Mouse (Mus musculus): Measurements from ENCODE around the gene Ddah1. TPM values are rescaled to one million over a fixed set of nuclear protein-coding genes. Genes with fewer than 3 reads are reported as not detected.

Ddah1 gene
- 22.0 and 22.4 TPM in 2 replicates for polyA plus RNA-seq (2015; fragmentation: Nextera tagmentation; extraction: Ambion mirVana)

DNA sequence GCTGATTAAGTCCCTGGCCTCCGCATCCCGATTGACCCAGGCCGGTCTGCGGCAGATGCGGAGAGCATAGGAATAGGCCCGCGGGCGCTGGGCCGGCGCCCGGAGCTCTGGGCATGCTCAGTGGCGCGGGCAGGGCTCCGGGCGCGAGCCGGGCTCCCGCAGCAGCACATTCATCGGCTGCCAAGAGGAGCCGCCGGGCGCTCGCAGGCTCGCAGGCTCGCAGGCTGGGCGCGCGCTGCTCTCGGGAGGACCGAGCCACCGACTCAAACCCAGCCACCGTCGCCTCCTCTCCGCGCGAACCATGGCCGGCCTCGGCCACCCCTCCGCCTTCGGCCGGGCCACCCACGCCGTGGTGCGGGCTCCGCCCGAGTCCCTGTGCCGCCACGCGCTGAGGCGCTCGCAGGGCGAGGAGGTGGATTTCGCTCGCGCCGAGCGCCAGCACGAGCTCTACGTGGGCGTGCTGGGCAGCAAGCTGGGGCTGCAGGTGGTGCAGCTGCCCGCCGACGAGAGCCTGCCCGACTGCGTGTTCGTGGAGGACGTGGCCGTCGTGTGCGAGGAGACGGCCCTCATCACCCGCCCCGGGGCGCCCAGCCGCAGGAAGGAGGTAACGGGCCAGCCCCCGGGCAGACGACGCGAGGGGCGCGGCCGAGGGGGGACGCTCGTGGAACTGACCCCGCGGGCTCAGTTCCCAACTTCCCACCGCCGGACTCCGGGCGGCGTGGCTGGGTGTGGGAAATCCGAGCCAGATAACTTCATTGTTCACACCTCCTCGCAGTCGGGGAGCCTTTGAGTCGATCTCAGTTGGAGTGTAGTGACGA lies at the start of gene Ddah1:
Gene Ddah1 (plus strand): TSS at position 115 of the 818 bp plus-strand sequence.
- peak; percentile 92 for ATAC-seq (ENCODE audit: low read depth)
- H3K27ac ChIP-seq (ENCODE audit: low read length): no peak within 1 kb of the TSS
- peaks cover 10% of the 10 kb centered on the region for H3K4me1 ChIP-seq (replicated peaks; ENCODE audit: control insufficient read depth, insufficient read depth, low read length)
- H3K27me3 ChIP-seq (ENCODE audit: control insufficient read depth, insufficient read depth, low read depth, low read length): peaks cover 2% of the 10 kb centered on the region; the same call in 1 of the 2 replicates
- H3K4me2 ChIP-seq (ENCODE audit: low read depth, low read length): peak within 1 kb of the TSS; percentile 100
- under 1% methylated on average over 97 of the region's 97 CpGs for WGBS
- H3K36me3 ChIP-seq (ENCODE audit: control insufficient read depth, insufficient read depth, low read length): no peaks in the 10 kb centered on the region
- H3K9me3 ChIP-seq (ENCODE audit: control insufficient read depth, low read length): no peaks in the 10 kb centered on the region
- peak within 1 kb of the TSS; percentile 80 for H3K9ac ChIP-seq (ENCODE audit: low read length)
- peak within 1 kb of the TSS; percentile 70 for H3K4me3 ChIP-seq (ENCODE audit: low read length)

GRCm38 (mm10) chr3:145715923-145716322 lies 42.6 kb upstream of the Ddah1 start:
- Histone ChIP-seq H3K4me1 (replicated peaks; ENCODE audit: control insufficient read depth, insufficient read depth, low read length) (no peaks in the 10 kb centered on the region), H3K27ac (ENCODE audit: low read length) (no peak overlapping the region), H3K9ac (ENCODE audit: low read length) (no peak overlapping the region), H3K36me3 (ENCODE audit: control insufficient read depth, insufficient read depth, low read length) (no peaks in the 10 kb centered on the region), H3K4me3 (ENCODE audit: low read length) (no peak overlapping the region), H3K9me3 (ENCODE audit: control insufficient read depth, low read length) (no peaks in the 10 kb centered on the region), H3K4me2 (ENCODE audit: low read depth, low read length) (no peak overlapping the region), H3K27me3 (ENCODE audit: control insufficient read depth, insufficient read depth, low read depth, low read length) (no peaks in the 10 kb centered on the region)
- WGBS: 70% methylated on average over 7 of the region's 7 CpGs
- no peak for ATAC-seq (ENCODE audit: low read depth)

DNA sequence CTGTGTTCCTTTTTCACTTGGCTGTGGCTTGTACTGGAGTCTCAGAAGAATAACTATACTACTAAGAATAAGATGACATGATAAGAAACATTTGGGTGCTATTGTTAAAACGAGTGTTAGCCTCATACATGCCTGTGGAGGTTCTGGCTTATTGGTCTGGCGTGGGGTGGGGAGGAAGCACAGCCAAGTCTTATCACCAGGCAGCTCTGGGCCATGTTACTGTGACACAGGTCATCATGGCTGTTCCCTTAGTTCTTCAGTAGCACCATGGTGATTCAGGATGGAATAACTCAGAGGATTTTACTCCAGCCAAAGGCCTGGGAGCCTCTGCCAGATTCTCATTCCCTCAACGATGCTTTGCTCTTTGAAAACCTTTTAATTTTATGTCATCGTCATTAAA lies 38.8 kb upstream of the Ddah1 start:
- H3K27me3 ChIP-seq (ENCODE audit: control insufficient read depth, insufficient read depth, low read depth, low read length): no peaks in the 10 kb centered on the region
- no peaks in the 10 kb centered on the region for H3K36me3 ChIP-seq (ENCODE audit: control insufficient read depth, insufficient read depth, low read length)
- no peaks in the 10 kb centered on the region for H3K9me3 ChIP-seq (ENCODE audit: control insufficient read depth, low read length)
- no peak overlapping the region for H3K4me3 ChIP-seq (ENCODE audit: low read length)
- H3K27ac ChIP-seq (ENCODE audit: low read length): no peak overlapping the region
- H3K4me2 ChIP-seq (ENCODE audit: low read depth, low read length): no peak overlapping the region
- no peaks in the 10 kb centered on the region for H3K4me1 ChIP-seq (replicated peaks; ENCODE audit: control insufficient read depth, insufficient read depth, low read length)
- 57% methylated on average over 4 of the region's 4 CpGs for WGBS
- ATAC-seq (ENCODE audit: low read depth): no peak
- no peak overlapping the region for H3K9ac ChIP-seq (ENCODE audit: low read length)

- Histone ChIP-seq H3K4me3 (ENCODE audit: low read length) (no peak overlapping the region), H3K36me3 (ENCODE audit: control insufficient read depth, insufficient read depth, low read length) (no peaks in the 10 kb centered on the region), H3K27ac (ENCODE audit: low read length) (no peak overlapping the region), H3K9ac (ENCODE audit: low read length) (no peak overlapping the region), H3K27me3 (ENCODE audit: control insufficient read depth, insufficient read depth, low read depth, low read length) (no peaks in the 10 kb centered on the region), H3K4me1 (replicated peaks; ENCODE audit: control insufficient read depth, insufficient read depth, low read length) (peaks cover 6% of the 10 kb centered on the region; the same call in 1 of the 2 replicates), H3K4me2 (ENCODE audit: low read depth, low read length) (no peak overlapping the region), H3K9me3 (ENCODE audit: control insufficient read depth, low read length) (no peaks in the 10 kb centered on the region)
- WGBS: 67% methylated on average over 8 of the region's 8 CpGs
- ATAC-seq (ENCODE audit: low read depth): no peak
Observed at GRCm38 (mm10) chr3:145725078-145725477, 33.4 kb upstream of the Ddah1 start.

DNA sequence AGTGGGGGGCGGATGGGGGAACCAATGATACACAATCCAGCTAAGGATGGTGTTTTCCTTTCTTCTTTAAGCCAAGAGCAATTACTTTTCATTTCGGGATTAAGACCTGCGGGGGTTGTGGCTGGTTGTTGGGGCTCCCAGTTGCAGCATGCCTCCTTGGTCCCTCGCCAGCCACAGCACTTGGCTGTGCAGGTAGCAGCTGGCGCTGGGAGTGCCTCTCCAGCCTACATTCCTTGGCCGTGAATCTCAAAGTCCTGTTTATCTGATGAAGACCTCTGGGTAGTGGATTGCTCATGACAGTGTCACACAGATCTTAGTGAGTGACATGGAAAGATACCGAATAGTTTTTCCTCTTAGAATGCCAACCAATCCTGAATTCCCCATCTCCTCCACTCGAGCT lies 30.1 kb upstream of the Ddah1 start:
- no peak overlapping the region for H3K4me3 ChIP-seq (ENCODE audit: low read length)
- no peak overlapping the region for H3K4me2 ChIP-seq (ENCODE audit: low read depth, low read length)
- no peaks in the 10 kb centered on the region for H3K36me3 ChIP-seq (ENCODE audit: control insufficient read depth, insufficient read depth, low read length)
- no peaks in the 10 kb centered on the region for H3K9me3 ChIP-seq (ENCODE audit: control insufficient read depth, low read length)
- peaks cover 21% of the 10 kb centered on the region for H3K4me1 ChIP-seq (replicated peaks; ENCODE audit: control insufficient read depth, insufficient read depth, low read length)
- H3K27me3 ChIP-seq (ENCODE audit: control insufficient read depth, insufficient read depth, low read depth, low read length): no peaks in the 10 kb centered on the region
- 59% methylated on average over 8 of the region's 8 CpGs for WGBS
- no peak overlapping the region for H3K27ac ChIP-seq (ENCODE audit: low read length)
- H3K9ac ChIP-seq (ENCODE audit: low read length): no peak overlapping the region
- no peak for ATAC-seq (ENCODE audit: low read depth)

- H3K9ac ChIP-seq (ENCODE audit: low read length): no peak overlapping the region
- no peak overlapping the region for H3K4me2 ChIP-seq (ENCODE audit: low read depth, low read length)
- peaks cover 21% of the 10 kb centered on the region for H3K4me1 ChIP-seq (replicated peaks; ENCODE audit: control insufficient read depth, insufficient read depth, low read length)
- 0 out of 2 replicates have a peak, but pooled peaks have one; percentile 27 for ATAC-seq (ENCODE audit: low read depth)
- no peak overlapping the region for H3K4me3 ChIP-seq (ENCODE audit: low read length)
- H3K27me3 ChIP-seq (ENCODE audit: control insufficient read depth, insufficient read depth, low read depth, low read length): no peaks in the 10 kb centered on the region
- H3K36me3 ChIP-seq (ENCODE audit: control insufficient read depth, insufficient read depth, low read length): no peaks in the 10 kb centered on the region
- 56% methylated on average over 4 of the region's 4 CpGs for WGBS
- H3K9me3 ChIP-seq (ENCODE audit: control insufficient read depth, low read length): no peaks in the 10 kb centered on the region
- no peak overlapping the region for H3K27ac ChIP-seq (ENCODE audit: low read length)
Observed at GRCm38 (mm10) chr3:145729531-145729930, 28.9 kb upstream of the Ddah1 start.

- Histone ChIP-seq H3K27me3 (ENCODE audit: control insufficient read depth, insufficient read depth, low read depth, low read length) (no peaks in the 10 kb centered on the region), H3K9ac (ENCODE audit: low read length) (no peak overlapping the region), H3K4me2 (ENCODE audit: low read depth, low read length) (no peak overlapping the region), H3K27ac (ENCODE audit: low read length) (no peak overlapping the region), H3K4me3 (ENCODE audit: low read length) (no peak overlapping the region), H3K36me3 (ENCODE audit: control insufficient read depth, insufficient read depth, low read length) (no peaks in the 10 kb centered on the region), H3K9me3 (ENCODE audit: control insufficient read depth, low read length) (no peaks in the 10 kb centered on the region), H3K4me1 (replicated peaks; ENCODE audit: control insufficient read depth, insufficient read depth, low read length) (peaks cover 21% of the 10 kb centered on the region)
- 11% methylated on average over 3 of the region's 3 CpGs for WGBS
- ATAC-seq (ENCODE audit: low read depth): no peak
Observed at GRCm38 (mm10) chr3:145730092-145730491, 28.4 kb upstream of the Ddah1 start.

- 39% methylated on average over 8 of the region's 8 CpGs for WGBS
- Histone ChIP-seq H3K4me3 (ENCODE audit: low read length) (no peak overlapping the region), H3K36me3 (ENCODE audit: control insufficient read depth, insufficient read depth, low read length) (no peaks in the 10 kb centered on the region), H3K4me1 (replicated peaks; ENCODE audit: control insufficient read depth, insufficient read depth, low read length) (peaks cover 15% of the 10 kb centered on the region), H3K9ac (ENCODE audit: low read length) (no peak overlapping the region), H3K9me3 (ENCODE audit: control insufficient read depth, low read length) (no peaks in the 10 kb centered on the region), H3K4me2 (ENCODE audit: low read depth, low read length) (no peak overlapping the region), H3K27me3 (ENCODE audit: control insufficient read depth, insufficient read depth, low read depth, low read length) (no peaks in the 10 kb centered on the region), H3K27ac (ENCODE audit: low read length) (no peak overlapping the region)
- ATAC-seq (ENCODE audit: low read depth): peak; percentile 64
Observed at GRCm38 (mm10) chr3:145734857-145735256, 23.6 kb upstream of the Ddah1 start.

GRCm38 (mm10) chr3:145736562-145736961 lies 21.9 kb upstream of the Ddah1 start:
- Histone ChIP-seq H3K4me1 (replicated peaks; ENCODE audit: control insufficient read depth, insufficient read depth, low read length) (peaks cover 8% of the 10 kb centered on the region), H3K27ac (ENCODE audit: low read length) (no peak overlapping the region), H3K9ac (ENCODE audit: low read length) (no peak overlapping the region), H3K36me3 (ENCODE audit: control insufficient read depth, insufficient read depth, low read length) (no peaks in the 10 kb centered on the region), H3K9me3 (ENCODE audit: control insufficient read depth, low read length) (no peaks in the 10 kb centered on the region), H3K4me2 (ENCODE audit: low read depth, low read length) (no peak overlapping the region), H3K4me3 (ENCODE audit: low read length) (no peak overlapping the region), H3K27me3 (ENCODE audit: control insufficient read depth, insufficient read depth, low read depth, low read length) (no peaks in the 10 kb centered on the region)
- 63% methylated on average over 5 of the region's 5 CpGs for WGBS
- ATAC-seq (ENCODE audit: low read depth): no peak
